Mouse (Mus musculus) neural tube, embryonic 12.5 days (tissue): ENCODE results near the gene Strap. TPM values are rescaled to one million over a fixed set of nuclear protein-coding genes. Genes with fewer than 3 reads are reported as not detected.

Source experiments
- ATAC-seq: fragments of 200-750 bp; cut with Nextera tagmentation; 2 replicates; pipeline ENCODE4 v1.8.0; 2017; ENCODE audit warnings: low read depth, mild to moderate bottlenecking, moderate TSS enrichment, moderate library complexity; ENCODE audit not compliant: low FRiP score
- H3K27ac ChIP-seq: fragments of 300-500 bp; sonication (generic); 2 replicates; pipeline ENCODE4 v1.5.1; 2016
- H3K27me3 ChIP-seq: fragments of 300-500 bp; sonication (generic); replicated peaks from 2 replicates; pipeline ENCODE4 v1.6.1; 2016; ENCODE audit warnings: mild to moderate bottlenecking
- H3K36me3 ChIP-seq: fragments of 300-500 bp; sonication (generic); 2 replicates; pipeline ENCODE4 v1.6.1; 2016; ENCODE audit warnings: mild to moderate bottlenecking
- H3K4me1 ChIP-seq: fragments of 300-500 bp; sonication (generic); 2 replicates; pipeline ENCODE4 v1.6.1; 2016
- H3K4me2 ChIP-seq: fragments of 300-500 bp; sonication (generic); replicated peaks from 2 replicates; pipeline ENCODE4 v1.6.1; 2016; ENCODE audit warnings: mild to moderate bottlenecking
- H3K4me3 ChIP-seq: fragments of 300-500 bp; sonication (generic); 2 replicates; pipeline ENCODE4 v1.5.1; 2016
- H3K9ac ChIP-seq: fragments of 300-500 bp; sonication (generic); 2 replicates; pipeline ENCODE4 v1.6.1; 2016; ENCODE audit warnings: mild to moderate bottlenecking
- H3K9me3 ChIP-seq: fragments of 300-500 bp; sonication (generic); 2 replicates; pipeline ENCODE4 v1.6.1; 2016; ENCODE audit warnings: mild to moderate bottlenecking
- WGBS: fragments of 180-500 bp; shearing (Covaris S2); methylation state at CpG from one replicate; pipeline ENCODE4 v1.1.7; 2016; 5-methylcytosine and 5-hydroxymethylcytosine counted together
- polyA plus RNA-seq: library from polyadenylated mRNA; unstranded; fragments of >200 nt; fragmentation: Nextera tagmentation; extraction: Ambion mirVana; gene quantifications from 2 replicates; pipeline ENCODE4 v1.2.1, GENCODE M21; 2016

The Strap gene
- polyA plus RNA-seq, 1 experiment from 2014 or later = 194 TPM

- no peak for ATAC-seq
- no peak overlapping the region for H3K27ac ChIP-seq
- H3K36me3 ChIP-seq = peaks cover 11% of the 10 kb centered on the region; the same call in 1 of the 2 replicates
- H3K9ac ChIP-seq = no peak overlapping the region
- 76% methylated on average over 29 of the region's 29 CpGs for WGBS
- H3K4me1 ChIP-seq = no peaks in the 10 kb centered on the region
- H3K4me2 ChIP-seq = no peak overlapping the region
- H3K4me3 ChIP-seq = no peak overlapping the region
- no peaks in the 10 kb centered on the region for H3K27me3 ChIP-seq
- peaks cover 10% of the 10 kb centered on the region for H3K9me3 ChIP-seq
These were observed 62.0 kb downstream of the Strap start for GRCm38 (mm10) chr6:137796596-137797567.

GRCm38 (mm10) chr6:137799253-137799652 lies 64.4 kb downstream of the Strap start:
- Histone ChIP-seq H3K4me2 (no peak overlapping the region), H3K4me1 (no peaks in the 10 kb centered on the region), H3K36me3 (peaks cover 11% of the 10 kb centered on the region; the same call in 1 of the 2 replicates), H3K9me3 (peaks cover 10% of the 10 kb centered on the region), H3K4me3 (no peak overlapping the region), H3K27ac (no peak overlapping the region), H3K9ac (no peak overlapping the region), H3K27me3 (no peaks in the 10 kb centered on the region)
- no peak for ATAC-seq
- WGBS = 84% methylated on average over 9 of the region's 9 CpGs

Other genes with a start within 250 kb of the Strap start
- 8.4 and 8.5 TPM in 2 replicates for gene Eps8, start 80.2 kb upstream of the Strap start, polyA plus RNA-seq
- gene Dera, start 19.5 kb downstream of the Strap start, polyA plus RNA-seq = 38.3 and 38.7 TPM in 2 replicates